ENCODE assay signal across 9 mouse cellular contexts in the genomic region with DNA sequence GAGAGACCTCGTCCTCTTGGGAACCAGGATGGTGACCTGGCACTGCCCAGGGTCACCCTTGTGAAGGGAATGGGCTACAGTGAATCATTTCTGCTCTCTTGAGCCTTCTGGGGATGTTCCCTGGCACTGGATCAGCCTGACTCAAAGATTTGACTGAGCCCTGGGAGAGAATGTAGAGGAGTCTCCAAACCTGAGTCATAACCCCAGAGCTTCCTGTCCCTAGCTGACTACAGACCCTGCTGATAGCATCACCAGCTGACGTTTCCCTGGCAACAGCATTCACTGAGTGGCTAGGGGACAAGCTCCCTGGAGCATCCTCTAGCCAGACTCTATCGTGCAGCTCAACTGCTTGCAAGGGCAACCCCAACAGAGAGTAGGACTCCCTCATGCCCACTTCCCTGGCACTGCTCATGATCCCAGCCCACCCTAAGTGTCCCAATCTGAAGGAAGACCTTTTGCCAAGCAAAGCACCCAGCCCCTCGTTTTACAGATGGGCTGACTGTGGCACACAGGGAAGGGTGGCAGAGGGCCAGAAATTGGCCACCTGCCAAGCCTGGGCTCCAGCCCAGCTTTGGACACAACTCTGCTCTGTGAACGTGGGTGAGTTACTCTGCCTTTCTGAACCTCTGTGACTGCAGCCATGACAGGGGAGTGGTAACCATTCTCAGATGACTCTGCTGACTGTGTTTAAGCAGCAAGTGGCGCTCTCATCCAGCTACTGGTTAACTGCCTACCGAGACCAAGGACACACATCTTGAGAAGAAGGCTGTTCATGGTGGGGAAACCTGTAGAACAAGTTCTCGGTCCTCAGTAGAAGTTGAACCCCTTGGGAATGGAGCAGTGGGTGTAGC. TPM values are rescaled to one million over a fixed set of nuclear protein-coding genes. Genes with fewer than 3 reads are reported as not detected.
DNase-seq lines count a peak whose midpoint lies in the region; ATAC-seq and TF ChIP-seq lines count a peak whose summit lies in the region.
"Had no signal": no experiment of that assay in that cellular context is flagged by ENCODE, and none has a peak within 500 bp of the region (broad histone marks: within the 10 kb centered on the region; RNA-seq: fewer than 3 reads in every experiment).

No protein-coding gene starts in this region.

- no peak overlapping the region for H3K27ac ChIP-seq in neural tube, embryonic 13.5 days (replicated peaks)
- no peak overlapping the region for H3K27ac ChIP-seq in embryonic facial prominence, embryonic 14.5 days (replicated peaks; ENCODE audit: low read depth, low read length)
- H3K27ac ChIP-seq in intestine, postnatal 0 days (ENCODE audit: low read depth, low read length): no peak overlapping the region
- H3K27ac ChIP-seq in macrophage: peak overlapping the region; percentile 70; the same call in 1 of the 2 replicates

- WGBS in neural tube, embryonic 13.5 days: 52% methylated on average over 8 of the region's 8 CpGs
- WGBS in embryonic facial prominence, embryonic 14.5 days: 46% methylated on average over 7 of the region's 8 CpGs
- WGBS in intestine, postnatal 0 days: 41% methylated on average over 8 of the region's 8 CpGs
- 51% methylated on average over 8 of the region's 8 CpGs for WGBS in macrophage (ENCODE audit: missing documents)

- H3K36me3 ChIP-seq in neural tube, embryonic 13.5 days: no peaks in the 10 kb centered on the region
- H3K36me3 ChIP-seq in embryonic facial prominence, embryonic 14.5 days (ENCODE audit: control insufficient read depth, insufficient read depth, low read length): no peaks in the 10 kb centered on the region
- H3K36me3 ChIP-seq in intestine, postnatal 0 days (ENCODE audit: control insufficient read depth, insufficient read depth): peaks cover 3% of the 10 kb centered on the region; the same call in 1 of the 2 replicates
- H3K36me3 ChIP-seq in macrophage (ENCODE audit: inconsistent target): peaks cover 9% of the 10 kb centered on the region; the same call in 1 of the 2 replicates

- H3K79me2 ChIP-seq in macrophage (ENCODE audit: inconsistent target): peaks cover 90% of the 10 kb centered on the region

- no peak overlapping the region for H3K4me2 ChIP-seq in neural tube, embryonic 13.5 days
- no peak overlapping the region for H3K4me2 ChIP-seq in embryonic facial prominence, embryonic 14.5 days (ENCODE audit: low read depth, low read length)
- H3K4me2 ChIP-seq in intestine, postnatal 0 days (replicated peaks; ENCODE audit: low read depth): no peak overlapping the region

- peak; percentile 66 for ATAC-seq in neural tube, embryonic 13.5 days (ENCODE audit: low read depth)
- ATAC-seq in embryonic facial prominence, embryonic 14.5 days (ENCODE audit: low read depth): peak; percentile 35
- ATAC-seq in intestine, postnatal 0 days: peak; percentile 48; the same call in 1 of the 2 replicates

- H3K4me3 ChIP-seq in neural tube, embryonic 13.5 days: no peak overlapping the region
- no peak overlapping the region for H3K4me3 ChIP-seq in embryonic facial prominence, embryonic 14.5 days (ENCODE audit: low read depth, low read length)
- no peak overlapping the region for H3K4me3 ChIP-seq in intestine, postnatal 0 days (ENCODE audit: low read depth, low read length)
- H3K4me3 ChIP-seq in macrophage (ENCODE audit: inconsistent target): no peak overlapping the region

- H3K27me3 ChIP-seq in neural tube, embryonic 13.5 days: no peaks in the 10 kb centered on the region
- H3K27me3 ChIP-seq in embryonic facial prominence, embryonic 14.5 days (replicated peaks; ENCODE audit: control insufficient read depth, insufficient read depth, low read length): no peaks in the 10 kb centered on the region
- no peaks in the 10 kb centered on the region for H3K27me3 ChIP-seq in intestine, postnatal 0 days (replicated peaks; ENCODE audit: control insufficient read depth, insufficient read depth, low read length)

- TF ChIP-seq CTCF in intestine, postnatal 0 days (IDR thresholded peaks at IDR 0.05; ENCODE audit: low read depth): peak; percentile 44

- H3K4me1 ChIP-seq in neural tube, embryonic 13.5 days (replicated peaks): peaks cover 27% of the 10 kb centered on the region
- peaks cover 19% of the 10 kb centered on the region for H3K4me1 ChIP-seq in embryonic facial prominence, embryonic 14.5 days (ENCODE audit: control insufficient read depth, insufficient read depth, low read length)
- peaks cover 15% of the 10 kb centered on the region for H3K4me1 ChIP-seq in intestine, postnatal 0 days (replicated peaks; ENCODE audit: control insufficient read depth, insufficient read depth, low read length)

- no peaks in the 10 kb centered on the region for H3K9me3 ChIP-seq in neural tube, embryonic 13.5 days
- no peaks in the 10 kb centered on the region for H3K9me3 ChIP-seq in embryonic facial prominence, embryonic 14.5 days (ENCODE audit: control insufficient read depth, low read length)
- no peaks in the 10 kb centered on the region for H3K9me3 ChIP-seq in intestine, postnatal 0 days (ENCODE audit: control insufficient read depth)

- no peak for DNase-seq in neural tube, embryonic 10.5 days (ENCODE audit: extremely low spot score, low spot score)
- DNase-seq in adrenal gland, adult 2 months: peak; percentile 89
- peak; percentile 86 for DNase-seq in embryonic facial prominence, embryonic 14.5 days (ENCODE audit: low spot score)
- DNase-seq in thymus, postnatal 0 days (ENCODE audit: low spot score): no peak
- DNase-seq in right cerebral cortex, postnatal 36 days (ENCODE audit: low spot score in 2 of 2): no peak

- H3K9ac ChIP-seq in neural tube, embryonic 13.5 days: no peak overlapping the region
- no peak overlapping the region for H3K9ac ChIP-seq in embryonic facial prominence, embryonic 14.5 days (ENCODE audit: low read depth, low read length)
- no peak overlapping the region for H3K9ac ChIP-seq in intestine, postnatal 0 days (ENCODE audit: low read depth, low read length)

RNA-seq across cellular contexts. Expression of a gene that starts 10.9 kb away (rescaled TPM):
- 1.8 and 2.4 TPM in 2 replicates for polyA plus RNA-seq in neural tube, embryonic 13.5 days (2015; fragmentation: Nextera tagmentation; extraction: Ambion mirVana)
- 10 to 100 TPM; 27.9 to 69.9 TPM for total RNA-seq in adrenal gland, adult 2 months (2021)
- polyA plus RNA-seq in adrenal gland, adult 2 months (2012; rRNA removed): 30.9 and 41.7 TPM in 2 replicates
- polyA plus RNA-seq in embryonic facial prominence, embryonic 14.5 days (2014; fragmentation: Nextera tagmentation; extraction: Ambion mirVana): 10.1 and 12.2 TPM in 2 replicates
- polyA plus RNA-seq in intestine, postnatal 0 days (2015; fragmentation: Nextera tagmentation; extraction: Ambion mirVana): 26.2 and 30.4 TPM in 2 replicates
- 100 to 1,000 TPM in 25 of 26 experiments, 10 to 100 TPM in 1; 97.6 to 393 (median 163) TPM for total RNA-seq in macrophage (2018; cell fraction: chromatin; rRNA removed)
- 10 to 100 TPM; 38.9 to 83.3 (median 53.5) TPM for total RNA-seq in macrophage (2018; cell fraction: cytosol; rRNA removed)
- 100 to 1,000 TPM in 14 of 26 experiments, 10 to 100 TPM in 12; 53.9 to 268 (median 112) TPM for total RNA-seq in macrophage (2018; cell fraction: nucleus; rRNA removed)
- 25.7 to 58.4 TPM (median 48.9 TPM) in 3 replicates for polyA plus RNA-seq in macrophage (2018)
- 21.9 and 22.5 TPM in 2 replicates for polyA plus RNA-seq in thymus, postnatal 0 days (2015; fragmentation: Nextera tagmentation; extraction: Ambion mirVana)

RNA-seq across cellular contexts. Expression of a gene that starts 17.1 kb away (rescaled TPM):
- polyA plus RNA-seq in neural tube, embryonic 13.5 days (2015; fragmentation: Nextera tagmentation; extraction: Ambion mirVana): 8.7 and 9.2 TPM in 2 replicates
- total RNA-seq in adrenal gland, adult 2 months (2021): 10 to 100 TPM; 13.9 to 18.6 TPM
- 33.3 and 34.8 TPM in 2 replicates for polyA plus RNA-seq in adrenal gland, adult 2 months (2012; rRNA removed)
- polyA plus RNA-seq in embryonic facial prominence, embryonic 14.5 days (2014; fragmentation: Nextera tagmentation; extraction: Ambion mirVana): 5.8 and 6.6 TPM in 2 replicates
- polyA plus RNA-seq in intestine, postnatal 0 days (2015; fragmentation: Nextera tagmentation; extraction: Ambion mirVana): 9.4 and 12.1 TPM in 2 replicates
- 100 to 1,000 TPM in 1 of 26 experiments, 10 to 100 TPM in 9, 1 to 10 TPM in 16; 1.3 to 159 (median 5.1) TPM for total RNA-seq in macrophage (2018; cell fraction: chromatin; rRNA removed)
- total RNA-seq in macrophage (2018; cell fraction: cytosol; rRNA removed): 10 to 100 TPM in 4 of 26 experiments, 1 to 10 TPM in 18, under 1 TPM in 4; 0.51 to 54.5 (median 2.6) TPM
- 100 to 1,000 TPM in 2 of 26 experiments, 10 to 100 TPM in 10, 1 to 10 TPM in 12, under 1 TPM in 2; 0.89 to 189 (median 6.5) TPM for total RNA-seq in macrophage (2018; cell fraction: nucleus; rRNA removed)
- 0.10 to 1.4 TPM (median 0.29 TPM) in 3 replicates for polyA plus RNA-seq in macrophage (2018)
- 12.9 and 20.3 TPM in 2 replicates for polyA plus RNA-seq in thymus, postnatal 0 days (2015; fragmentation: Nextera tagmentation; extraction: Ambion mirVana)

RNA-seq across cellular contexts. Expression of a gene that starts 47.0 kb away (rescaled TPM):
- polyA plus RNA-seq in neural tube, embryonic 13.5 days (2015; fragmentation: Nextera tagmentation; extraction: Ambion mirVana): 14.6 TPM in 2 replicates
- 1 to 10 TPM; 3.3 to 4.2 TPM for total RNA-seq in adrenal gland, adult 2 months (2021)
- 0.81 and 2.0 TPM in 2 replicates for polyA plus RNA-seq in adrenal gland, adult 2 months (2012; rRNA removed)
- 1.4 and 1.7 TPM in 2 replicates for polyA plus RNA-seq in embryonic facial prominence, embryonic 14.5 days (2014; fragmentation: Nextera tagmentation; extraction: Ambion mirVana)
- 0.60 and 0.95 TPM in 2 replicates for polyA plus RNA-seq in intestine, postnatal 0 days (2015; fragmentation: Nextera tagmentation; extraction: Ambion mirVana)
- 100 to 1,000 TPM in 8 of 26 experiments, 10 to 100 TPM in 18; 28.5 to 164 (median 75.8) TPM for total RNA-seq in macrophage (2018; cell fraction: chromatin; rRNA removed)
- total RNA-seq in macrophage (2018; cell fraction: cytosol; rRNA removed): 10 to 100 TPM in 12 of 26 experiments, 1 to 10 TPM in 14; 3.4 to 23.5 (median 9.3) TPM
- total RNA-seq in macrophage (2018; cell fraction: nucleus; rRNA removed): 10 to 100 TPM in 25 of 26 experiments, 1 to 10 TPM in 1; 4.9 to 86.6 (median 40.1) TPM
- 2.1 to 32.2 TPM (median 15.3 TPM) in 3 replicates for polyA plus RNA-seq in macrophage (2018)
- polyA plus RNA-seq in thymus, postnatal 0 days (2015; fragmentation: Nextera tagmentation; extraction: Ambion mirVana): 0.01 and 0.27 TPM in 2 replicates
- total RNA-seq: gastrocnemius, postnatal 36 days had no signal

RNA-seq across cellular contexts. Expression of a gene that starts 59.4 kb away (rescaled TPM):
- 13.0 and 15.0 TPM in 2 replicates for polyA plus RNA-seq in neural tube, embryonic 13.5 days (2015; fragmentation: Nextera tagmentation; extraction: Ambion mirVana)
- total RNA-seq in adrenal gland, adult 2 months (2021): 10 to 100 TPM; 17.5 to 17.7 TPM
- polyA plus RNA-seq in adrenal gland, adult 2 months (2012; rRNA removed): 23.5 and 25.5 TPM in 2 replicates
- 9.8 and 10.8 TPM in 2 replicates for polyA plus RNA-seq in embryonic facial prominence, embryonic 14.5 days (2014; fragmentation: Nextera tagmentation; extraction: Ambion mirVana)
- 5.9 and 8.2 TPM in 2 replicates for polyA plus RNA-seq in intestine, postnatal 0 days (2015; fragmentation: Nextera tagmentation; extraction: Ambion mirVana)
- 10 to 100 TPM in 24 of 26 experiments, 1 to 10 TPM in 2; 6.0 to 65.1 (median 40.9) TPM for total RNA-seq in macrophage (2018; cell fraction: chromatin; rRNA removed)
- total RNA-seq in macrophage (2018; cell fraction: cytosol; rRNA removed): 1 to 10 TPM; 2.9 to 8.1 (median 4.8) TPM
- total RNA-seq in macrophage (2018; cell fraction: nucleus; rRNA removed): 10 to 100 TPM in 25 of 26 experiments, 1 to 10 TPM in 1; 6.5 to 52.6 (median 27.1) TPM
- 2.6 to 5.5 TPM (median 5.2 TPM) in 3 replicates for polyA plus RNA-seq in macrophage (2018)
- polyA plus RNA-seq in thymus, postnatal 0 days (2015; fragmentation: Nextera tagmentation; extraction: Ambion mirVana): 5.7 and 6.2 TPM in 2 replicates

Comparison
In these comparisons a context has a peak if more than half of its experiments do, and no peak if none do; other contexts are left out.
1. DNase-seq: peak in adrenal gland, adult 2 months (single experiment) and embryonic facial prominence, embryonic 14.5 days (single experiment); none in neural tube, embryonic 10.5 days (single experiment), thymus, postnatal 0 days (single experiment) and right cerebral cortex, postnatal 36 days (0 of 2).
2. Peak in every context shown above with its lines, with median percentiles within 50 percentile points of each other: ATAC-seq.